Mouse (Mus musculus) small intestine, adult 2 months (tissue): ENCODE data around the gene Rabep2. TPM values are rescaled to one million over a fixed set of nuclear protein-coding genes. Genes with fewer than 3 reads are reported as not detected.

Experiments
- H3K27ac ChIP-seq: fragments of 200-500 bp; 2 replicates; pipeline ENCODE4 v1.5.1; 2012; ENCODE audit warnings: low read depth, low read length, control low read depth, inconsistent platforms; ENCODE audit not compliant: insufficient read depth
- H3K27me3 ChIP-seq: fragments of 200-500 bp; 2 replicates; pipeline ENCODE4 v1.6.1; 2012; ENCODE audit warnings: mild to moderate bottlenecking, moderate library complexity, low read length, inconsistent platforms; ENCODE audit not compliant: control insufficient read depth, insufficient read depth
- H3K36me3 ChIP-seq: fragments of 200-500 bp; 2 replicates; pipeline ENCODE4 v1.6.1; 2012; ENCODE audit warnings: mild to moderate bottlenecking, low read length, control low read depth, inconsistent platforms; ENCODE audit not compliant: control insufficient read depth, insufficient read depth
- H3K4me1 ChIP-seq: fragments of 200-500 bp; 2 replicates; pipeline ENCODE4 v1.6.1; 2012; ENCODE audit warnings: low read length, inconsistent platforms, mixed read lengths; ENCODE audit not compliant: control insufficient read depth, insufficient read depth, insufficient read length
- H3K4me3 ChIP-seq: fragments of 200-500 bp; 2 replicates; pipeline ENCODE4 v1.5.1; 2012; ENCODE audit warnings: low read depth, mild to moderate bottlenecking, control low read depth, inconsistent platforms, low read length, moderate library complexity
- CTCF ChIP-seq: fragments of 200-500 bp; IDR thresholded peaks from 2 replicates; pipeline ENCODE4 v1.5.1; 2012; ENCODE audit warnings: low read depth, mild to moderate bottlenecking, control low read depth, inconsistent platforms, low read length, moderate library complexity, mixed read lengths; ENCODE audit not compliant: insufficient replicate concordance, insufficient read length; ENCODE audit errors: extremely low read depth
- POLR2A ChIP-seq: fragments of 200-500 bp; IDR thresholded peaks from 2 replicates; pipeline ENCODE4 v1.6.1; 2012; ENCODE audit warnings: low read depth, mild to moderate bottlenecking, control low read depth, inconsistent platforms, low read length, moderate library complexity
- WGBS: fragments of 180-500 bp; shearing (Covaris S2); methylation state at CpG from one replicate; pipeline ENCODE4 v1.1.7; 2018; 5-methylcytosine and 5-hydroxymethylcytosine counted together
- polyA plus RNA-seq: library from polyadenylated mRNA; depleted of rRNA; stranded (reverse); fragments of >200 nt; gene quantifications from 2 replicates; pipeline ENCODE4 v1.2.3, GENCODE M21; 2012

Gene Rabep2
- polyA plus RNA-seq, 1 experiment, result 20.3 TPM

GRCm38 (mm10) chr7:126434726-126435125, 6.2 kb downstream of the Rabep2 start:
- Histone ChIP-seq H3K4me3 (no peak overlapping the region), H3K27ac (no peak overlapping the region), H3K27me3 (no peaks in the 10 kb centered on the region), H3K36me3 (peaks cover 26% of the 10 kb centered on the region), H3K4me1 (peaks cover under 1% of the 10 kb centered on the region; the same call in 1 of the 2 replicates)
- TF ChIP-seq POLR2A, result no peak
- TF ChIP-seq CTCF, result no peak
- WGBS, result 88% methylated on average over 7 of the region's 7 CpGs

- Histone ChIP-seq H3K36me3 (peaks cover 26% of the 10 kb centered on the region), H3K4me3 (no peak overlapping the region), H3K27me3 (no peaks in the 10 kb centered on the region), H3K4me1 (no peaks in the 10 kb centered on the region), H3K27ac (no peak overlapping the region)
- WGBS, result 80% methylated on average over 3 of the region's 3 CpGs
- TF ChIP-seq CTCF (no peak), POLR2A (no peak)
These were observed 7.2 kb downstream of the Rabep2 start for GRCm38 (mm10) chr7:126435801-126436200.

GRCm38 (mm10) chr7:126436851-126437250, 8.3 kb downstream of the Rabep2 start:
- H3K27me3 ChIP-seq, result no peaks in the 10 kb centered on the region

GRCm38 (mm10) chr7:126440134-126440533, 11.6 kb downstream of the Rabep2 start:
- Histone ChIP-seq H3K36me3 (peaks cover 23% of the 10 kb centered on the region), H3K27ac (no peak overlapping the region), H3K4me3 (no peak overlapping the region), H3K27me3 (no peaks in the 10 kb centered on the region), H3K4me1 (no peaks in the 10 kb centered on the region)
- TF ChIP-seq CTCF (no peak), POLR2A (no peak)
- WGBS, result 70% methylated on average over 9 of the region's 9 CpGs

More at GRCm38 (mm10) chr7:126436851-126437250, 8.3 kb downstream of the Rabep2 start:
- Histone ChIP-seq H3K27ac (no peak overlapping the region), H3K4me3 (no peak overlapping the region), H3K36me3 (peaks cover 25% of the 10 kb centered on the region), H3K4me1 (no peaks in the 10 kb centered on the region)
- TF ChIP-seq CTCF (peak; percentile 93), POLR2A (no peak)
- WGBS, result 22% methylated on average over 8 of the region's 8 CpGs

GRCm38 (mm10) chr7:126443997-126444396, 15.4 kb downstream of the Rabep2 start:
- Histone ChIP-seq H3K36me3 (peaks cover 32% of the 10 kb centered on the region), H3K4me3 (no peak overlapping the region), H3K4me1 (no peaks in the 10 kb centered on the region), H3K27ac (no peak overlapping the region), H3K27me3 (no peaks in the 10 kb centered on the region)
- 92% methylated on average over 10 of the region's 10 CpGs for WGBS
- TF ChIP-seq POLR2A (no peak), CTCF (no peak)

- Histone ChIP-seq H3K27ac (no peak overlapping the region), H3K4me1 (no peaks in the 10 kb centered on the region), H3K27me3 (no peaks in the 10 kb centered on the region), H3K36me3 (peaks cover 31% of the 10 kb centered on the region), H3K4me3 (no peak overlapping the region)
- WGBS, result 94% methylated on average over 9 of the region's 9 CpGs
- no peak for TF ChIP-seq POLR2A
- no peak for TF ChIP-seq CTCF
These were observed 16.0 kb downstream of the Rabep2 start for GRCm38 (mm10) chr7:126444536-126444935.

- TF ChIP-seq POLR2A, result no peak
- no peak for TF ChIP-seq CTCF
- Histone ChIP-seq H3K27me3 (no peaks in the 10 kb centered on the region), H3K36me3 (peaks cover 31% of the 10 kb centered on the region), H3K4me1 (no peaks in the 10 kb centered on the region), H3K4me3 (no peak overlapping the region), H3K27ac (no peak overlapping the region)
- 96% methylated on average over 15 of the region's 15 CpGs for WGBS
These were observed 16.7 kb downstream of the Rabep2 start for GRCm38 (mm10) chr7:126445104-126445815.

GRCm38 (mm10) chr7:126446217-126446616, 17.7 kb downstream of the Rabep2 start:
- WGBS, result 95% methylated on average over 21 of the region's 21 CpGs
- no peak for TF ChIP-seq CTCF
- TF ChIP-seq POLR2A, result no peak
- no peak overlapping the region for H3K27ac ChIP-seq
- H3K36me3 ChIP-seq, result peaks cover 31% of the 10 kb centered on the region
- no peaks in the 10 kb centered on the region for H3K27me3 ChIP-seq
- H3K4me3 ChIP-seq, result no peak overlapping the region
- H3K4me1 ChIP-seq, result no peaks in the 10 kb centered on the region
